Mouse (Mus musculus): ENCODE results near the gene Mgea5. TPM values are rescaled to one million over a fixed set of nuclear protein-coding genes. Genes with fewer than 3 reads are reported as not detected.
"Not testable (repeated sequence)": the region's sequence is repeated elsewhere in the genome, so short reads cannot be mapped to it uniquely, and the experiment has no call there.

The Mgea5 gene
- polyA plus RNA-seq (2012; rRNA removed), result 140 and 147 TPM in 2 replicates

GRCm38 (mm10) chr19:45783181-45783932, at the start of gene Mgea5:
Mgea5 (minus strand) TSS chr19:45783837.
- peak; percentile 97 to 99 for DNase-seq (ENCODE audit: extremely low spot score in 1 of 2, low spot score in 1 of 2)

GRCm38 (mm10) chr19:45830679-45831078, 47.0 kb upstream of the Mgea5 start:
- DNase-seq (ENCODE audit: extremely low spot score in 1 of 2, low spot score in 1 of 2), result no peak

- DNase-seq (ENCODE audit: extremely low spot score in 1 of 2, low spot score in 1 of 2), result no peak
Observed at GRCm38 (mm10) chr19:45827736-45828135, 44.1 kb upstream of the Mgea5 start.

GRCm38 (mm10) chr19:45827125-45827524, 43.5 kb upstream of the Mgea5 start:
- no peak for DNase-seq (ENCODE audit: extremely low spot score in 1 of 2, low spot score in 1 of 2)

GRCm38 (mm10) chr19:45826146-45826545, 42.5 kb upstream of the Mgea5 start:
- DNase-seq (ENCODE audit: extremely low spot score in 1 of 2, low spot score in 1 of 2), result no peak

GRCm38 (mm10) chr19:45821832-45822231, 38.2 kb upstream of the Mgea5 start:
- DNase-seq (ENCODE audit: extremely low spot score in 1 of 2, low spot score in 1 of 2), result no peak

- DNase-seq (ENCODE audit: extremely low spot score in 1 of 2, low spot score in 1 of 2), result peak in 1 of 2 experiments; percentile 62
Observed at GRCm38 (mm10) chr19:45817816-45818490, 34.3 kb upstream of the Mgea5 start.

- DNase-seq (ENCODE audit: extremely low spot score in 1 of 2, low spot score in 1 of 2), result no peak
Observed at GRCm38 (mm10) chr19:45816727-45817126, 33.1 kb upstream of the Mgea5 start.

- DNase-seq (ENCODE audit: extremely low spot score in 1 of 2, low spot score in 1 of 2), result peak in 1 of 2 experiments; percentile 64
Observed at GRCm38 (mm10) chr19:45815831-45816405, 32.3 kb upstream of the Mgea5 start, which contains the start of gene Kcnip2. Kcnip2 (minus strand) TSS chr19:45816061.

- DNase-seq (ENCODE audit: extremely low spot score in 1 of 2, low spot score in 1 of 2), result peak in 1 of 2 experiments; percentile 32
Observed at GRCm38 (mm10) chr19:45815170-45815569, 31.5 kb upstream of the Mgea5 start.

GRCm38 (mm10) chr19:45813801-45814200, 30.2 kb upstream of the Mgea5 start:
- DNase-seq (ENCODE audit: extremely low spot score in 1 of 2, low spot score in 1 of 2), result no peak

- peak; percentile 62 to 97 for DNase-seq (ENCODE audit: extremely low spot score in 1 of 2, low spot score in 1 of 2)
Observed at GRCm38 (mm10) chr19:45813263-45813662, 29.6 kb upstream of the Mgea5 start.

GRCm38 (mm10) chr19:45812673-45813252, 29.1 kb upstream of the Mgea5 start:
- no peak for DNase-seq (ENCODE audit: extremely low spot score in 1 of 2, low spot score in 1 of 2)

- no peak for DNase-seq (ENCODE audit: extremely low spot score in 1 of 2, low spot score in 1 of 2)
Observed at GRCm38 (mm10) chr19:45812115-45812514, 28.5 kb upstream of the Mgea5 start.

- DNase-seq (ENCODE audit: extremely low spot score in 1 of 2, low spot score in 1 of 2), result no peak
Observed at GRCm38 (mm10) chr19:45811028-45811674, 27.5 kb upstream of the Mgea5 start.

GRCm38 (mm10) chr19:45807732-45808131, 24.1 kb upstream of the Mgea5 start:
- no peak for DNase-seq (ENCODE audit: extremely low spot score in 1 of 2, low spot score in 1 of 2)

GRCm38 (mm10) chr19:45805817-45806216, 22.2 kb upstream of the Mgea5 start:
- not testable (repeated sequence) for DNase-seq (ENCODE audit: extremely low spot score in 1 of 2, low spot score in 1 of 2)

GRCm38 (mm10) chr19:45804593-45805368, 21.1 kb upstream of the Mgea5 start:
- no peak for DNase-seq (ENCODE audit: extremely low spot score in 1 of 2, low spot score in 1 of 2)

- no peak for DNase-seq (ENCODE audit: extremely low spot score in 1 of 2, low spot score in 1 of 2)
Observed at GRCm38 (mm10) chr19:45803408-45803807, 19.8 kb upstream of the Mgea5 start.

- no peak for DNase-seq (ENCODE audit: extremely low spot score in 1 of 2, low spot score in 1 of 2)
Observed at GRCm38 (mm10) chr19:45802702-45803101, 19.1 kb upstream of the Mgea5 start.

All from frontal cortex, adult 2 months (tissue).